Mouse (Mus musculus) CD4-positive, CD25-positive, alpha-beta regulatory T cell, adult 2 months (primary cell): ENCODE results near the gene Cfap298.
A peak's percentile ranks its signal among the peaks of the same experiment; 100 is the strongest.

Experiments
- DNase-seq: peaks from one replicate; pipeline ENCODE4 v3.0.0-alpha.2; 2012; ENCODE audit warnings: low read depth, low spot score

The Cfap298 gene

DNA sequence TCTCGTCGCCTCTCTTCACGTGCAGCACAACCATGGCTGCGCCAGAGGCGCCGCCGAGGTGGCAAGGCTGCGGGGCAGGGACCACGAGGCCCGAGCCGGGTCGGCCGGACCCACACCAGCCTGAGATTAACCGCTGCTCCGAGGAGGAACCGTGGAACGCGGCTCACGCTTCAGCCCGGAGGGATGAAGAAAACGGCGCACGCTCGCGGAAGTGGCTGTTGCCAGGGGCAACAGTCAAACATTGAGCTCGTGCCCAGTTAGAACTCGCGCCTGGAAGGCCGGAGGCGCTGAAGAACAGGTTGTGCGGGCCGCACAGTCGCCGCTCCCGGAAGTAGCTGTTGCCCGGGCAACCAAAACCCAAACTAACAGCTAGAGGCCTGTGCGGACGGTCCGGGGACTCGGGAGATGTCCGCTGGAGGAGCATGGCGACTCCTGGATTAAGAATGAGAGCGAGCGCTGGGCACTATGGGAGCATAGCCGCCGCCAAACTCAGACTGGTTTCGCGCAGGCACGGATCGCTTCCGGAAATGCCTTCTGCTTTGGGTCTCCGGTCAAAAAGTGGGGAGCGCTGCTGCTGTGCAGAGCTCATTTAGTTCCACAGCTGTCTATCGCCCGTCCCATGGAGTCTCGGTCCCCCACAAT, at the start of gene Cfap298:
Cfap298 (minus strand) TSS at position 428 of the 642 bp plus-strand sequence.
- DNase-seq: peak; percentile 96

DNA sequence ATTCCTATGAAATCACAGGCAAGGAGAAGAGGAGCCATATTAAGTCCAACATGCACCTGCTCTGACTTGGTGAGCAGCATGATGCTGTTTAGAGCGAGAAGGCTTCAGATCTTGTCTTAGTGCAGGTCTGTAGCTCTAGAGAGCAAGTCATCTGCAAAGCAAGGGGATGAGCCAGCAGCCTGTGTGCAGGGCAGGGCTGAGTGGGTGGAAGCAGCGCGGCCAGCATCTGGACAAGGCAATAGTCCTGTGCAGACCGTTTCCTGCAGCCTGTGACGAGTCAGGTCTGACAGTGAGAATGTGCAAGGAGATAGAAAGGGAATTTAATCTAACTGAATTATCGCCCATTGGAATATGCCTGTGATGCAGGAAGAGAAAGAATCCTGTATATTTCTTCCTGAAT, 36.1 kb upstream of the Cfap298 start:
- no peak for DNase-seq

DNA sequence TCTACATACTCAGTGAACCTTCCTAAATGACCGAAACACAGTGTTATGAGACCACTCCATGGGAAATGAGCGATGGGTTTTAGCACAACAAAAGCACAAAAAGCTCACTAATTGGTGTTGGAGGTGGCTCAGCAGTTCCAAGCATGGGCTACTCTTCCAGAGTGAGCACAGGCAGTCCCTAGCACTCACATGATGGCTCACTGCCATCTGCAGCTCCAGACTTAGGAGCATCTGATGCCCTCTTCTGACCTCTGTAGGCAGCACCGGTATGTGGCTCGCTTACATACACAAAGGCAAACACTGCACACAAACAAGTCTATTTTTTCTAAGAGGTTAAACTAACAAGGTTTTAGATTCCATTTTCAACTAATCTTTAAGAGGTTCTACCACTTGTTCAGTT, 31.3 kb upstream of the Cfap298 start:
- DNase-seq: no peak

DNA sequence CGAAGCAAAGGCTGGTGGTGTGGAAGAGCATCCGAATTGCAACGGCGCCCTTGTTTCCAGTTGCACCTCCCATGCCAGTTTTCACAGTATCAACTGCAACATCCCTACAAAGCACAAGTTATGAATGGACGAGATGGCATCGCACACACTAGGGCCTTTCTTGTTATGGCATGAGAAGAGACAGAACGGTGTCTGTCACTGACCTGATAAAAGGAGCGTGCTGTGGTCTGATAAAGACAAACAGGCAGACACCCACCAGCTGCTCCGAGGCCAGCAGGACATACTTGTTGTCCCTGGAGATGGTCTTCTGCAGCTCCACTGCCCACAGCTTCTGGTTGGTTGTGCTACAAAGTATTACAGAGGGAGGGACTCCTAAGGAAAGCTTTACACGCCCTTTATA, 29.4 kb upstream of the Cfap298 start:
- no peak for DNase-seq

DNA sequence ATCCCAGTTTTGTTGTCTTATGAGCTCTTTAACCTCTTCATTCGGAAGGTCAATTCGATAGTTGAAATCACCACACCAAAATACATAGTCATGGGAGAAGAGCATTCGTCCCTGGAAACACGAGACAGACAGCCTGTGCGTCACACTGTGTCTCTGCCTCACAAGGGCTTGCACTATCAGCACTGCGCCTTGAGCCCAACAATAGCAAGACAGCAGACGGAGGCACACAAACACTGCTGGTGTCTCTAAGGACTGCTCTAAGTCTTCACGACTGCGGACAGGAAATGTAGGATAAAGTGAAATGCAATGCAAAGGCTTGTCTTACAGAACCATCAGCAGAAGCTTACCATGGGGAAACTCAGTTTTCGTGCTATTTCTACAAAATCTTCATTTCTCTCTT, 29.0 kb upstream of the Cfap298 start:
- no peak for DNase-seq

DNA sequence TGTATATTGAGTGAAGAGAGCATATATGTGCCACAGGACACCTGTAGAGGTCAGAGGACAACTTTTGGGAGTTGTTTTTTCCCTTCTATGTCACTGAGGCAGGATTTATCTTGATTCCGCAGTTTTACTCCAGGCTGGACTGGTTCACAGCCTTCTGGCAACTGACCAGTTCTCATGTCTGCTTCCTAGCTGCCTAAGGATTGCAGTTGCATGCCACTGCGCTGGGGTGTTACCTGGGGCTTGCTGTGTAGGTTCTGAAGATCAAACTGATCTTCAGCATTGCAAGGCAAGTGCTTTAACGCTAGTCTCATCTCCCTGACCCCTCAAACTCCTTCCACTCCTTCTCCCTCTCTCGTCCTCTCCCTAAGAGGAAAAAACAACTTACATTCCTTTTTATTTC, 28.3 kb upstream of the Cfap298 start:
- no peak for DNase-seq

DNA sequence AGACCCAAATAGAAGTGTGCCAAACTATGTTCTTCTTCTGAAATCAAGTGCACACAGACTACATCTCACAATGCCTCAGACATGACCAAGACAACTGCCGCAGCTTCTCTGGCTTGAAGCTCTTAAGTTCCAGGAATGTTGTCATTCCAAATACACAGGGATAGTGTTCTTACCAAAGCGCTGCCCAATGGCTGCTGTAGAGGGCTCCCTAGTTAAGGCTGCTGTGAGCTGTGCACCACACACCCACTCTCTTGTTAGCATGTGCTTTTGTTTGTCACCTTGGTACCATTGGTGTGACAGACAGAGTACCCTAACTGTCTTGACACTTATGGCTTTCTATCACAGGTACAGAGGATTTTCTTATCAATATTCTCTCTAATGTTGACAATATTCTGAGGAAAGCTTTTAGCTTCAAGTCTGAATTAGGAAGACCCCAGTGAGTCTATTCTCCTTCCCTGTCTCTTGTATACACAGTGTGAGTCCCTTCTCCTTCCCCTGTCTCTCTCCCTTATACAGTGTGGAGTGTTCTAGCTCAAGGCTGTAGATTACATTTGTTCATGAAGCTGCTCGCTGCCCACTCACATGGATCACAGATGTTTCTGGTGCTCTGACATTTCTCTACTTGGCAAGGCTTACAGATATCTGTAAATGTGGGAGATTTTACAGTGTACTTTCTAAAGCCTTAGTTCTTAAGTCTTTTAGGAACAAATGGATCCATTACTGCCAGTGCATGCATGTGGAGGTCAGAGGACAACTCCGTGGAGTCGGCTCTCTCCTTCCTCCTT, 23.6 kb upstream of the Cfap298 start:
- no peak for DNase-seq

DNA sequence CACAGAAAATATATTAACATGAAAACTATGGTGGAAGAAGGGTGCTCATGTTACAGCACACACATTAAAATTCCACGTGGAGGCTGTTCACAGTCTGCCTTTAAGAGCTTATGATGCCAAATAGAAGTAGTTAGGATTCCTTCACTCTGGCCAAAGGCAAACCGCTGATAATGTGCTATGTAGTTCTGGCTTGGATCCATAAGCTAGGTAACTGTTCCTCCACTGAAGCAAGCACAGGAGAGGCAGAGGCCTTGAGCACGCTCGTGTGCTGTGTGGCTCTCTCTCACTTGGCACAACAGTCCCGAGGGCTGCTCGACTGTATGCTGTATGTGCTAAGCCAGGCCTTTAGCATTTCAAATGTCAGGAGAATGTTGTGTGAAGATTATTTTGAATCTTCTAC, 20.6 kb upstream of the Cfap298 start:
- no peak for DNase-seq

DNA sequence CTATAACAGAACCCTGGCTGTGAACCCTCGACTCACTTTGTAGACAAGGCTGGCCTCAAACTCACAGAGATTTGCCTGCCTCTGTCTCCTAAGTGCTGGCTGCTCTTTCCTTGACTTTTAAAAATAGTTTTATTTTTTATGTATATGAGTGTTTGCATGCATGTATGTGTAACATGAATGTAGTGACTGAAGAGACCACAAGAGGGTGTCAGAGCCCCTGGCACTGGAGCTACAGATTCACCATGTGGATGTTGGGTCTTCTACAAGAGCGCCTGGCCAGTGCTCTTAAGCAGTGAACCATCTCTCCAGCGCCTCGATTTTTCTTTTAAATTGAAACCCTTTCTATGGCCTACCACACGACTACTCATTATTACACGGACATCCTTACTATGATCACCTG, 18.9 kb upstream of the Cfap298 start:
- peak; percentile 39 for DNase-seq

DNA sequence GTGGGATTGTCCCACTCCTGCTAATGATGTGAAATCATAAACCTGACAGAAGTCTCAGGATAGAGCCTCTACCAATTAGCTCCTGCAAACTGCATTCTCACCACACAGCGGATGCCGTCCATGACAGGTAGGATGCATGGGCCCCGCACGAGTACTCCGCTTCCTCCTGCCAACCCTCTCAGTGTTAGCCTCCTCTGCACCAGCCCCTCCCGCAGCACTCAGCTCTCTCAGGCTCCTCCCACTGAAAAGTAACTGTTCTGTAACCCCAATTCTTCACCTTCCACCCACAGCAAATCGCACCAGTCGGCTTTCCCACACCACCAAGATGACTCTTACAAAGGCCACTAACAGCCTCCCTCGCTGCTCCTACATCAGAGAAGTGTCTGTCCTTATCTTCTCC, 18.2 kb upstream of the Cfap298 start:
- no peak for DNase-seq

DNA sequence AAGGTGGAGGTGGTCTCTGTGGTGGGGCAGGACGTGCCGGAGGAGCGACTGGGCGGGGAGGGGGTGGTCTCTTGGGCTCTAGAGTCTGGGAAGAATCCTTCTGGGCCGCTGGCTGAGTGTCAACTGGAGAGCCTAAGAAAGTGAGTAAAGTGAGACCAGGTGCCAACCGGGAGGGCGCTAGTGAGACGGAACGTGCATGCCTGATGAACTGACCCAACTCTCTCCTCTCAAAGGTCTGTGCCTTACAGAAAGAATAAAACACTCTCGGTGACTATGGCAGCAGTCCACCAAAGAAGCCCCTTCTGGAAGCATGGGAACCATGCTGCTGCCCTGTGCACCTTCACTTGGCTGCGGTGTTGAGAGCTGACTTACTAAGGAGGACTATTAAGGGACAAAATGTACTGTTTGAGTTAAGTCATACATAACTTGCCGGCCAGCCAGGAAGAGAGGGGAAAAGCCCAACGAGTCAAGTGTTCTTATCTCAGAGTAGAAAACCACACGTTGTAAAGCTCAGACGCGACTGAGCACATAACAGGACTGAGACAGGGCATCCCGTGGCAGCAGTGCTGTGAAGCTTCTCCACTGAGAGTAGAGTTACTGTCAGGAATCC, 15.5 kb upstream of the Cfap298 start:
- DNase-seq: no peak

DNA sequence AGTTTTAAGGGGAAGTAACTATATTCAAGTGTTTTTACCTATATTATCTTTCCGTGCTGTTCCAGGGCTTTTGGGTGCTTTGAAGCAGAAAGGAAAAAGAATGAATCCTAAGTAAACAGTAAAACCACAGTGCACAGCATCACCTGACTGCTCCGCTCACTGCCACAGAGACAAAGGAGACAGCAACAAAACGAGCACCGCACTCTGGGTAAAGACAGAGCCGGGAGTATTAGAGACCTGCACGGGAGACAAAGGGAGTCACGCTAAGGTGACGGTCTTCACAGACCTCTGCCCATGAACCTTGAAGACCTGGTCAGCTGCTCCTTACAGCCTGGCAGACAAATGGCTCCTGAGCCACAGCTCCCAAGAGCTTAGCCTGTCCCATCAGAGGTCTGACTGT, 12.1 kb upstream of the Cfap298 start:
- no peak for DNase-seq

DNA sequence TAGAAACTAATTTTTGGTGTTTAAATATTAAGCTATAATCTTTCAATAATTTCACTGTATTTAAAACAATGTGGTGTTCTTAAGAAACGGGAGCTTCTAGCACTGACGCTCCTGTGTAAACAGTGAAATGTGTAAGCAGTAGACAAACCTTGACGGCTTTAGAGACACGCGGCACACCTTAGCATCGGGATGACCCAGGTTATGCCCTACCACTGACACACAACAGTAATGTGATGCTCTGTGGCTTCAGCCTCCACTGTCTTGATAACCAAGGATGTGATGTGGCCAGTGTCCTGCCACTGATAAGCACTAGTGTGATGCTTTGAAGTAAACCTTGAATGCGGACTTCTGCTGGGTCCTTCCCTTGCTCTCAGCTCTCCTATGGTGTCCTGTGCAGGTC, 6.3 kb upstream of the Cfap298 start:
- DNase-seq: no peak

DNA sequence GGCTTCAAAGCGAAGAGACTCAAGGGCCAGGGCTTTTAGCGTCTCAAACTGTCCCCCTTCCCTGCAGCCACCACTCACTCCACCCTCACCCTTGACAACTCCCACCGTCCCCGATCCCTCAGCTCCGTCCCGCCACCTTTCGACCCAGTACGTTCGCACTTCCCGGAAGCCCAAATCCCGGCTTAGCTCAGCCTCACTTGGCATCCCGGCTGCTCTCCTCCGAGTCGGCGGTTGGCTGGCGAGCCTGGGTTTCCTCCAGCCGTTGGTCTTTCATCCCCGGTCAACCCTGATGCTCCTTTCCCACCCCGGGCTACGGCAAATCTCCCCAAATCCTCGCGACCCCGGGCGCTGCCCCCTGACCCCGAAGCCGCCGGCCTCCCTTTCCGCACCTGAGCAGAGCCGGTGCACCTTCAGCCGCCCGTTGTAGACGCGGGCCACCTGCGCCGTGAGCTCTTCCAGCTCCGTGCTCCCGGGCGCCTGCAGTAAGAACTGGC, 674 bp downstream of the Cfap298 start:
- DNase-seq: no peak

DNA sequence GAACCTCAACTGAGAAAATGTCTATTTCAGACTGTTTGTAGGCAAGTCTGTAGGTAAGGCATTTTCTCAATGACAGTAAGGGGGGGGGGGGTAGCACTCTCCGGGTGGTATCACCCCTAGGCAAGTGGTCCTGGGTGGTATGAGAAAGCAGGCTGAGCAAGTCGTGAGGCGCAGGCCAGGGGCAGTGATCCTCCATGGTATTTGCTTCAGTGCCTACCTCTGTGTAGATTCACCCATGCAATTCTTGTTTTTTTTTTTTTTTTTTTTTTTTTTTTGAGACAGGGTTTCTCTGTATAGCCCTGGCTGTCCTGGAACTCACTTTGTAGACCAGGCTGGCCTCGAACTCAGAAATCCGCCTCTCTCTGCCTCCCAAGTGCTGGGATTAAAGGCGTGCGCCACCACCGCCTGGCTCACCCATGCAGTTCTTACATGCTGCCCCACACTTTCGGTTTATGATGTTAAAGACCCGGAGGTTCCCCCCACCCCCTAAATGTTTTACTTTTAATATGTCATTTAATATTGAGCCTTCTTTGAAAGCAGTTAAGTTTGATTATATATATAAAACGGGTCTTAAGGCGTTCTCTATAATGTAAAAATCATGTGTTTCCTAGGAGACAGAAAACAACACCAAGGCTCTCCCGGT, 1.3 kb downstream of the Cfap298 start:
- peak; percentile 18 for DNase-seq

DNA sequence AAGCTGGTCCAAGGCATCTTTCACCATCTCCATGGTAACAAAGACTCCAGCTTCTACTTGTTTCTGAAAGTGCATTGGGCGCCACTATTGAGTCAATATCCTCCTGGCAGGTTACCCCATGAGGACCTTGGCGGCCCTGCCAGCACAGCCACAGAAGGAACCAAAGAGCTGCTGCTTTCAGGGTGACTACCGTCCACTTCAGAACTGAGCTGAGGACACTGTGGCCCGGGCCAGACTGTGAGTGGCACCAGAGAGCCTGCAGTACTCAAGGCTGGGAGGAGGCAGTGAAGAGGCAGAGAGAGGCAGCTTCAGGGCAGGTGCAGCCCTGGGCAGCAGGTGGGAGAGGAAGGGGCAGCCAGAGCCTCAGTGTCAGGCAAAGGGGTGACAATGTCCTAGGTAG, 7.5 kb downstream of the Cfap298 start:
- no peak for DNase-seq

DNA sequence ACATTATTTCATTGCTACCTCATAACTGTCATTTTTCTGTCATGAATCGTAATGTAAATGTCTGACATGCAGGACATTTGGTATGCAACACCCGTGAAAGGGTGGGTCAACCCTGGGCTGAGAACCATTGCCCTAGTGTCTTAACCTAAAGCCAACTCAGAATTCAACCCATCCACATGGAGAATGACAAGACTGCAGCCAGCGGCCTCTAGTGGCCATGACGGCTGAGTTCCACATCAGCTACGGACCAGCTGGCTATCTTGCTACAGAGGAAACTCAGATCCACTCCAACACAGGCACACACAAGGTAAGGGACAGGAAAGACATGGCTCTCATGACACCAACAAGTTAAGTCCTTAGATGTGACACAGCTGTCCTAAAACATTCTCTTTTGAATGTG, 9.5 kb downstream of the Cfap298 start:
- DNase-seq: peak; percentile 45

DNA sequence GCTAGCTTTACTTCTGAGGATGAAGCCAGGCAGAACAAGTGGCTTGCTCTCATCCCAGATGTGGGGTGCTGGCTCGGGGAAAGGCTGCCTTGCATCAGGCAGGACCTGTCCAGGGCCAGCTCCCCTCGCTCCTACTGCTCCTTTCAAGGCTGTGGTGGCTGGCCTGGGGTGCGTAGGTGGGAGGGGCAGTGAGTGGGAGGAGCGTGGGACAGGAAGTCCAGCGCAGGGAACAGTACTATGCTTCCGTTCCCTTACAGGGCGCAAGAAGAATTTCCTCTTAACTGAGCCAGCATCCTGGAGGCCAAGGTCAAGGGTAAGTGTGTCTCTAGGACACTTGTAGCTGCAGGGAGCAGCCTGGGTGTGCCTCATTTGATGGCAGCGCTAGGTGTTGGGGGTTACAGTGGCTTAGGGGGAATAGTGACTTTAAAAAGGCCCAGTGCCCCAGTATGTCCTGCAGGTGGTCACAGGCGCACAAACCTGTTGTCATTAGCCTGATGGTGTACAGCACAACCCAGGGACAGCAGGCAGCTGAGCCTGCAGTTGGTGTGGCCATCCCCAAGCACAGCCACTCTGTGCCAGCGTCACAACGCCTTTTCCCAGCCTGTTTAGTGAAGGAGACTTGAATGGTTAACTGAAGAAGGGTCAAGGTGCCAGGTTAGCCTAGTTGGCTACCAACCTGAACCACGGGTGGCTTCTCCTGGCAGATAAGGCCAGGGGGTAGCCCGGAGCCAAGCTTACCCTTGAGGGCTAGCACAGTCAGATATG, 10.1 kb downstream of the Cfap298 start:
- DNase-seq: no peak

DNA sequence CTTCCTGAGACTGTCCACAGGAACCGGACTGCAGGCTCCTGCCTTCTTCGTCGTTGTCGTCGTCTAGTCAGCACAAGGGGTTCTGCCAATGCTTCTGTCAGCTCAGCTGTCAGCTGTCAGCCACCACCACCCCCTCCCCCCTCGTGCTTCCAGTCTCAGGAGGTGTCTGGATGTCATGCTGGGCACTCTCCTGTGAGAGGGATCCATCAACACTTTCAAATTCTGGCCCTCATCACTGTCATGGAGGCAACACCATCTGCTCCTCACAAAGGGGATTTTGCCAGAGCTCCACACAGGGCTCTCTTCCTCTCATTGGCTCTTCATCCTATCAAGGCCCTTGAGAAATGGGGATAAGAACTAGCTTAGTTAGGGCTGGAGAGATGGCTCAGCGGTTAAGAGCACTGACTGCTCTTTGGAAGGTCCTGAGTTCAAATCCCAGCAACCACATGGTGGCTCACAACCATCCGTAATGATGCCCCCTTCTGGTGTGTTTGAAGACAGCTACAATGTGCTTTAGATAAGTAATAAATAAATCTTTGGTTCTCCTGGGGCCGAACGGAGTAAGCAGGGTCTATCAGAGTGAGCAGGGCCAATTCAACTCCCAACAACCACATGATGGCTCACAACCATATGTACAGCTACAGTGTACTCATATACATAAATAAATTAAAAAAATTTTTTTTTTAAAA, 13.3 kb downstream of the Cfap298 start:
- no peak for DNase-seq

DNA sequence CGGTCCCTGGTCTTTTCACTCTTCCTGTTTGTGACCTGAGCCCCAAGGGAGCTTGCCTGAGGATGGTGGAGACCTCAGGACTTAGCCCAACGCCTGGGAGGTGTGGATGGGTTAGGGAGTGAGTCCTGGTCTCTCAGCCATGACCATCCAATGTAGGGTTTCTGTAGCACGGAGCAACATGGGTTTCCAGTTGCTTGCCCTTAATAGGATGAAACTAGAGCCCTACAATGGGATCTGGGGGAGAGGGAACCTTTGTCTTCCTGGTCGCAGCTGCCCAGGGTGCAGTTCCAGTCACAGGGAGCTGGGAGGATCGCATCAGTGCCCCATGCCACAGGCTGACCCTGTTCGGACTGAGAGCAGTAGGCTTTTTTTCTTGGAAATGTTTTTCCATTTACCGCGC, 17.8 kb downstream of the Cfap298 start:
- no peak for DNase-seq

DNA sequence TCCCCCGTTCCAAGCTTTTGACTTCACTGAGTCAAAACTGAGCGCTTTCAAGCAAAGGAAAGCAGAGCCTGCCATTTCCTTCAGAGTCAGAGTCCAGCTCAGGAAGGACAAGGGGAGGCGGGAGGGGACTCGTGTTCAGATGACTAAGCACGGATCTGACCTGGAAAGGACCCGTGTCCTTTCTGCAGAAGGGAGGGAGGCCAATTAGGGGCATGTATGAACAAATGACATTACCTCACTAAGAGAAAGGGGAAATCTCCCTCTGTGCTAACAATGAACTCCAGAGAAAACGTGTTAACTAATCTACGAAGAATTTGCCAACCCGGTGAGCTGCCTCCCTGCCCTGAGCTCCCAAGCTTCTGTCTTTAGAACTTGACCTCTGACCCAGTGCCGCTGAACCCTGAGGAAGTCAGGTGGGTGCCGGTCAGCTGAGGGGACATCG, 18.9 kb downstream of the Cfap298 start:
- no peak for DNase-seq
